In genomic region chr9:107701594-107701993, GRCm38 (mm10) we compare ENCODE assay signal across 8 mouse cellular contexts. TPM values are rescaled to one million over a fixed set of nuclear protein-coding genes. Genes with fewer than 3 reads are reported as not detected.
A peak's percentile ranks its signal among the peaks of the same experiment; 100 is the strongest.
DNase-seq lines count a peak whose midpoint lies in the region; ATAC-seq and TF ChIP-seq lines count a peak whose summit lies in the region.
"Had no signal": no experiment of that assay in that cellular context is flagged by ENCODE, and none has a peak within 500 bp of the region (broad histone marks: within the 10 kb centered on the region; RNA-seq: fewer than 3 reads in every experiment).

No protein-coding gene starts in this region.

- H3K4me2 ChIP-seq in kidney, postnatal 0 days (ENCODE audit: low read length) = peak overlapping the region; percentile 18; the same call in 1 of the 2 replicates
- H3K4me2 ChIP-seq in limb, embryonic 15.5 days = 0 out of 2 replicates have a peak overlapping the region, but pooled peaks have one; percentile 10

- no peaks in the 10 kb centered on the region; the same call in 1 of the 2 replicates for H3K36me3 ChIP-seq in kidney, postnatal 0 days (ENCODE audit: insufficient read depth, low read length)
- peaks cover 22% of the 10 kb centered on the region for H3K36me3 ChIP-seq in limb, embryonic 15.5 days

- 14% methylated on average over 12 of the region's 12 CpGs for WGBS in kidney, postnatal 0 days
- WGBS in limb, embryonic 15.5 days = 12% methylated on average over 12 of the region's 12 CpGs

- peak overlapping the region; percentile 8; the same call in 1 of the 2 replicates for H3K27ac ChIP-seq in kidney, postnatal 0 days
- peak overlapping the region; percentile 72 for H3K27ac ChIP-seq in limb, embryonic 15.5 days

- no peak for ATAC-seq in kidney, postnatal 0 days (replicated peaks; ENCODE audit: low FRiP score, low read depth)
- ATAC-seq in limb, embryonic 15.5 days (ENCODE audit: insufficient number of reproducible peaks, low FRiP score, low TSS enrichment, low read depth) = no peak

- peaks cover 78% of the 10 kb centered on the region for H3K4me1 ChIP-seq in kidney, postnatal 0 days (replicated peaks; ENCODE audit: insufficient read depth, low read length)
- H3K4me1 ChIP-seq in limb, embryonic 15.5 days = peaks cover 98% of the 10 kb centered on the region

- H3K27me3 ChIP-seq in kidney, postnatal 0 days (ENCODE audit: insufficient read depth, low read length) = no peaks in the 10 kb centered on the region
- H3K27me3 ChIP-seq in limb, embryonic 15.5 days = no peaks in the 10 kb centered on the region

- no peaks in the 10 kb centered on the region for H3K9me3 ChIP-seq in kidney, postnatal 0 days (replicated peaks; ENCODE audit: low read length)
- no peaks in the 10 kb centered on the region for H3K9me3 ChIP-seq in limb, embryonic 15.5 days
- H3K9me3 ChIP-seq: megakaryocyte, embryonic 14.5 days had no signal

- no peak overlapping the region for H3K4me3 ChIP-seq in kidney, postnatal 0 days (replicated peaks; ENCODE audit: low read depth, low read length)
- H3K4me3 ChIP-seq in limb, embryonic 15.5 days = no peak overlapping the region
- H3K4me3 ChIP-seq: megakaryocyte, embryonic 14.5 days had no signal

- peak; percentile 90 for DNase-seq in adrenal gland, adult 2 months
- DNase-seq in cerebellum, adult 9-10 months = peak; percentile 88
- peak; percentile 81 to 89 for DNase-seq in gastrocnemius, postnatal 4 days (ENCODE audit: low spot score in 2 of 2)
- DNase-seq in kidney, postnatal 0 days (ENCODE audit: low spot score) = peak; percentile 60
- DNase-seq in right cerebral cortex, postnatal 14 days = peak; percentile 89
- no peak for DNase-seq in c-Kit-positive CD71-positive TER-119-positive erythroid progenitor cells, embryonic 14.5 days (ENCODE audit: low spot score)

- no peak overlapping the region for H3K9ac ChIP-seq in kidney, postnatal 0 days (ENCODE audit: low read depth, low read length)
- no peak overlapping the region for H3K9ac ChIP-seq in limb, embryonic 15.5 days

- no peak for TF ChIP-seq CTCF in kidney, postnatal 0 days (IDR thresholded peaks at IDR 0.05; ENCODE audit: low read depth)

RNA-seq across cellular contexts. Expression of gene Sema3f, which starts 8.7 kb away (rescaled TPM):
- total RNA-seq in adrenal gland, adult 2 months (2021) = 10 to 100 TPM; 27.2 to 34.8 TPM
- 95.1 and 106 TPM in 2 replicates for polyA plus RNA-seq in adrenal gland, adult 2 months (2012; rRNA removed)
- total RNA-seq in gastrocnemius, postnatal 4 days (2021) = 10 to 100 TPM; 26.4 to 27.2 TPM
- 16.2 and 17.3 TPM in 2 replicates for polyA plus RNA-seq in kidney, postnatal 0 days (2015; fragmentation: Nextera tagmentation; extraction: Ambion mirVana)
- polyA plus RNA-seq in limb, embryonic 15.5 days (2015; fragmentation: Nextera tagmentation; extraction: Ambion mirVana) = 26.6 and 38.2 TPM in 2 replicates

RNA-seq across cellular contexts. Expression of gene Gnat1, which starts 22.1 kb away (rescaled TPM):
- under 1 TPM in 1 of 2 experiments, not detected in 1; 0.37 TPM for total RNA-seq in adrenal gland, adult 2 months (2021)
- polyA plus RNA-seq in adrenal gland, adult 2 months (2012; rRNA removed) = 0.10 and 0.16 TPM in 2 replicates
- not detected for total RNA-seq in gastrocnemius, postnatal 4 days (2021)
- polyA plus RNA-seq in kidney, postnatal 0 days (2015; fragmentation: Nextera tagmentation; extraction: Ambion mirVana) = 0.89 and 1.2 TPM in 2 replicates
- 2.8 TPM in 2 replicates for polyA plus RNA-seq in limb, embryonic 15.5 days (2015; fragmentation: Nextera tagmentation; extraction: Ambion mirVana)

RNA-seq across cellular contexts. Expression of gene Slc38a3, which starts 32.3 kb away (rescaled TPM):
- 1 to 10 TPM in 1 of 2 experiments, under 1 TPM in 1; 0.48 to 2.7 TPM for total RNA-seq in adrenal gland, adult 2 months (2021)
- 1.7 and 4.1 TPM in 2 replicates for polyA plus RNA-seq in adrenal gland, adult 2 months (2012; rRNA removed)
- 10 to 100 TPM; 10.6 to 11.3 TPM for total RNA-seq in gastrocnemius, postnatal 4 days (2021)
- 12.9 and 14.7 TPM in 2 replicates for polyA plus RNA-seq in kidney, postnatal 0 days (2015; fragmentation: Nextera tagmentation; extraction: Ambion mirVana)
- 5.0 and 5.1 TPM in 2 replicates for polyA plus RNA-seq in limb, embryonic 15.5 days (2015; fragmentation: Nextera tagmentation; extraction: Ambion mirVana)
